24 mouse cellular contexts compared by ENCODE assay signal in genomic region chr2:71714416-71714815, GRCm38 (mm10).
"Had no signal": no experiment of that assay in that cellular context is flagged by ENCODE, and none has a peak within 500 bp of the region (broad histone marks: within the 10 kb centered on the region; RNA-seq: fewer than 3 reads in every experiment).

No protein-coding gene starts in this region.

- H3K27ac ChIP-seq: embryonic facial prominence, embryonic 10.5 days; embryonic facial prominence, embryonic 12.5 days; embryonic facial prominence, embryonic 13.5 days; embryonic facial prominence, embryonic 15.5 days; forebrain, embryonic 10.5 days; forebrain, embryonic 12.5 days; forebrain, embryonic 13.5 days; forebrain, embryonic 15.5 days; gastrocnemius, adult 2 months; heart, adult 2 months; heart, embryonic 10.5 days had no signal

- H3K36me3 ChIP-seq: embryonic facial prominence, embryonic 10.5 days; embryonic facial prominence, embryonic 12.5 days; embryonic facial prominence, embryonic 13.5 days; embryonic facial prominence, embryonic 15.5 days; forebrain, embryonic 10.5 days; forebrain, embryonic 12.5 days; forebrain, embryonic 15.5 days; heart, embryonic 10.5 days had no signal

- H3K4me3 ChIP-seq: embryonic facial prominence, embryonic 10.5 days; embryonic facial prominence, embryonic 12.5 days; embryonic facial prominence, embryonic 13.5 days; embryonic facial prominence, embryonic 15.5 days; erythroblast, embryonic 14.5 days; forebrain, embryonic 10.5 days; forebrain, embryonic 12.5 days; forebrain, embryonic 13.5 days; forebrain, embryonic 15.5 days; gastrocnemius, adult 2 months; heart, adult 2 months; heart, embryonic 10.5 days had no signal

- DNase-seq: cerebellum, adult 9-11 months; cerebellum, postnatal 10 days; cerebellum, postnatal 14 days; cerebellum, postnatal 25 days; cerebellum, postnatal 36 days; embryo, embryonic 11 days; forebrain, postnatal 0 days; gastrocnemius, adult 2 months; gastrocnemius, postnatal 10 days; gastrocnemius, postnatal 14 days; gastrocnemius, postnatal 25 days; gastrocnemius, postnatal 36 days; heart, adult 18-20 months; heart, adult 2 months had no signal

- H3K27me3 ChIP-seq: embryonic facial prominence, embryonic 12.5 days; embryonic facial prominence, embryonic 13.5 days; embryonic facial prominence, embryonic 15.5 days; forebrain, embryonic 12.5 days; forebrain, embryonic 13.5 days; forebrain, embryonic 15.5 days had no signal
